Mouse (Mus musculus) embryonic facial prominence, embryonic 14.5 days (tissue): Measurements from ENCODE around the gene 4933428G20Rik. TPM values are rescaled to one million over a fixed set of nuclear protein-coding genes. Genes with fewer than 3 reads are reported as not detected.

Source experiments
- ATAC-seq: fragments of 200-750 bp; cut with Nextera tagmentation; 2 replicates; pipeline ENCODE4 v1.8.0; 2017; ENCODE audit warnings: low read depth, moderate number of reproducible peaks, moderate TSS enrichment
- DNase-seq: peaks from one replicate; pipeline ENCODE4 v3.0.0-alpha.2; 2015; ENCODE audit warnings: low spot score
- H3K27ac ChIP-seq: fragments of 300-500 bp; sonication (generic); replicated peaks from 2 replicates; pipeline ENCODE4 v1.5.1; 2014; ENCODE audit warnings: low read depth, mild to moderate bottlenecking, low read length, moderate library complexity
- H3K27me3 ChIP-seq: fragments of 300-500 bp; sonication (generic); replicated peaks from 2 replicates; pipeline ENCODE4 v1.6.1; 2014; ENCODE audit warnings: low read length; ENCODE audit not compliant: control insufficient read depth, insufficient read depth
- H3K36me3 ChIP-seq: fragments of 300-500 bp; sonication (generic); 2 replicates; pipeline ENCODE4 v1.6.1; 2014; ENCODE audit warnings: low read length, mixed read lengths; ENCODE audit not compliant: control insufficient read depth, insufficient read depth
- H3K4me1 ChIP-seq: fragments of 300-500 bp; sonication (generic); 2 replicates; pipeline ENCODE4 v1.6.1; 2014; ENCODE audit warnings: antibody characterized with exemption, low read length; ENCODE audit not compliant: control insufficient read depth, insufficient read depth
- H3K4me2 ChIP-seq: fragments of 300-500 bp; sonication (generic); 2 replicates; pipeline ENCODE4 v1.6.1; 2014; ENCODE audit warnings: low read depth, mild to moderate bottlenecking, low read length, moderate library complexity, mixed read lengths
- H3K4me3 ChIP-seq: fragments of 300-500 bp; sonication (generic); 2 replicates; pipeline ENCODE4 v1.5.1; 2014; ENCODE audit warnings: low read depth, mild to moderate bottlenecking, low read length
- H3K9ac ChIP-seq: fragments of 300-500 bp; sonication (generic); 2 replicates; pipeline ENCODE4 v1.6.1; 2014; ENCODE audit warnings: low read depth, mild to moderate bottlenecking, low read length, moderate library complexity, mixed read lengths
- H3K9me3 ChIP-seq: fragments of 300-500 bp; sonication (generic); 2 replicates; pipeline ENCODE4 v1.6.1; 2016; ENCODE audit warnings: low read length; ENCODE audit not compliant: control insufficient read depth
- WGBS: fragments of 180-500 bp; shearing (Covaris S2); extraction: QIAGEN DNeasy Blood & Tissue Kit; methylation state at CpG from one replicate; pipeline ENCODE4 v1.1.7; 2014; 5-methylcytosine and 5-hydroxymethylcytosine counted together
- polyA plus RNA-seq: library from polyadenylated mRNA; unstranded; fragments of >200 nt; fragmentation: Nextera tagmentation; extraction: Ambion mirVana; gene quantifications from 2 replicates; pipeline ENCODE4 v1.2.1, GENCODE M21; 2014

4933428G20Rik gene
- polyA plus RNA-seq, 1 experiment from 2014 or later, result 0.13 TPM

DNA sequence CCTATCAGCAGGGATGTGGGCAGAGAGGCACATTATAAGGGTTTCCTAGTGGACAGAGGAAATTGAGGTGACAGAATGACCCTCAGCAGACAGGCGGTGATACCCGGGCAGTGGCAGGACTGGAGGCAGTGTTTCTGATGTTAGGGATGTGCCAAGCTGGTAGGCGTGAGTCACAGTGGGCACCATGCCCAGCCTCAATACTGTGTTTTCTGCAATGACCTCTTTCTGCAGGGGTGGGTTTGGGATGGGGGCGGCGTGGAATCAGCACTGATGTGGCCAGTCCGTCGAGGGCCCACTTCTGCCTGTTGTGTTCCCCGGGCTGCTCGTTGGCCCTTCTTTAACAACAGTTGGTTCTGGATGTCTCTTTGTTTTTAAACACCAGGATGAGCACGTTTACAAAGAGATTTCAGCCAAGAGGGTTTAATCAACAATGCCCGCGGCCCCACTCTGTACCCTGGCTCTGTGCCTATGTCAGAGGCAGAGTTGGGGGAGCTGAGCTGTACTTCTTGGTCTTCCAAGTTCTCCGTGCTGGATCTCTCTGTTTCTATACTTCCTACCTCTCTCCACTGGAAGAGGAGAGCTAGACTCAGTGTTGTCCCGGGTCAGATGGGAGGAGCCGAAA lies 59.0 kb downstream of the 4933428G20Rik start:
- no peaks in the 10 kb centered on the region for H3K9me3 ChIP-seq
- peak overlapping the region; percentile 70 for H3K4me3 ChIP-seq
- DNase-seq (peak; percentile 36), ATAC-seq (0 out of 2 replicates have a peak, but pooled peaks have one; percentile 1)
- H3K27me3 ChIP-seq, result no peaks in the 10 kb centered on the region
- H3K4me1 ChIP-seq, result peaks cover 58% of the 10 kb centered on the region
- H3K9ac ChIP-seq, result peak overlapping the region; percentile 86
- peaks cover 23% of the 10 kb centered on the region for H3K36me3 ChIP-seq
- H3K4me2 ChIP-seq, result peak overlapping the region; percentile 76
- WGBS, result 42% methylated on average over 15 of the region's 15 CpGs
- peak overlapping the region; percentile 83 for H3K27ac ChIP-seq

Other genes with a start within 250 kb of the 4933428G20Rik start
- 72.5 and 76.8 TPM in 2 replicates for gene Npepps, start 219.7 kb downstream of the 4933428G20Rik start, polyA plus RNA-seq
- 35.2 and 37.8 TPM in 2 replicates for gene Mrpl45, start 184.6 kb downstream of the 4933428G20Rik start, polyA plus RNA-seq
- 0.08 and 0.15 TPM in 2 replicates for gene Gpr179, start 148.3 kb downstream of the 4933428G20Rik start, polyA plus RNA-seq
- gene Socs7, start 137.8 kb downstream of the 4933428G20Rik start, polyA plus RNA-seq, result 3.0 and 3.1 TPM in 2 replicates
- 8.9 and 9.5 TPM in 2 replicates for gene Arhgap23, start 84.8 kb downstream of the 4933428G20Rik start, polyA plus RNA-seq
- gene Srcin1, start 75.8 kb upstream of the 4933428G20Rik start, polyA plus RNA-seq, result 0.76 and 1.6 TPM in 2 replicates
- gene Epop, start 129.4 kb upstream of the 4933428G20Rik start, polyA plus RNA-seq, result 2.4 and 3.4 TPM in 2 replicates
- 3.5 and 4.5 TPM in 2 replicates for gene Mllt6, start 163.1 kb upstream of the 4933428G20Rik start, polyA plus RNA-seq
- gene Cisd3, start 185.5 kb upstream of the 4933428G20Rik start, polyA plus RNA-seq, result 24.5 and 29.3 TPM in 2 replicates
- gene Pcgf2, start 200.2 kb upstream of the 4933428G20Rik start, polyA plus RNA-seq, result 12.7 and 13.2 TPM in 2 replicates
- gene Psmb3, start 203.1 kb upstream of the 4933428G20Rik start, polyA plus RNA-seq, result 474 and 478 TPM in 2 replicates
- gene Pip4k2b, start 244.4 kb upstream of the 4933428G20Rik start, polyA plus RNA-seq, result 2.2 and 2.6 TPM in 2 replicates